Mouse (Mus musculus): ENCODE results near the gene Usp22.
"Not testable (repeated sequence)": the region's sequence is repeated elsewhere in the genome, so short reads cannot be mapped to it uniquely, and the experiment has no call there.

Gene Usp22

DNA sequence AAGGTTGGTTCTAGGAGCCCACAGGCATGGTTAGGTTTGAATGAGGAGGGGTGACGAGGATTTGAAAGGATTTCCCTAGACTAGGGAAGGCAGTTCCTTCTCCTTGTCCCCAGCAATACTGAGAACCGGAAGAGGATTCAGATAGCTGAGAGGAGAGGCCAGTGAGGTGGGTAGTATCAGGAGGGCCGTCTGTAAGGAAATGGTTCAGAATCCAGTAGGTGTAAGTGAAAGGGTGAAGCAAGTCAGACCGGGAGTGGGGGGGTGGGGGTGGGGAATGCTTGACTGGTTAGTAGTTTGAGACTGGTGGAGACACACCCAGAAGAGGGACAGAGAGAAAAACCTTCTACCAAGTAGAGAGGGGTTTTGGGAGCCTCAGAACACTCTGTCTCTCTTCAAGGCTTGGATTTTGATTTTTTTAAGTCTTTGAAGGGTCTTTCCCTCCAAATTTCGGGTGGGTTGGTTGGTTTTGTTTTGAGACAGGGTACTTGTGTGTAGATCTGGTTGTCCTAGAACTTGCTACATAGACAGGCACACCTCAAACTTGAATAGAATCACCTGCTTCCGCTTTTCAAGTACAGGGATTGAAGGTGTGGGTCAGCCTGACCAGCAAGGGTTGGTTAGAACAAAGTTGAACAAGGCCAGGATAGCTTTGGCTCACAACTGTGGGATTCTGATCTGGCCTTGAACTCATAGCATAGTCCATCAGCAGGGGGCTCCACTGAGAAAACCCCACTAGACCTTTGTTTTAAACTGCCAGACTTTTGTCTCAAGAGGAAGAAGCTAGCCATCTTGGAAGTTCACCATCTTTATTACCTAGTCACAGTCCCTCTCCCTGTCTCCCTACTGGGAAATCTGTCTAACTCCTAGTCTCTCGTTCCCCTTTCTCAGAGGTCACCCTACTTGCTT lies 31.0 kb downstream of the Usp22 start:
- DNase-seq (ENCODE audit: low spot score), result no peak

DNA sequence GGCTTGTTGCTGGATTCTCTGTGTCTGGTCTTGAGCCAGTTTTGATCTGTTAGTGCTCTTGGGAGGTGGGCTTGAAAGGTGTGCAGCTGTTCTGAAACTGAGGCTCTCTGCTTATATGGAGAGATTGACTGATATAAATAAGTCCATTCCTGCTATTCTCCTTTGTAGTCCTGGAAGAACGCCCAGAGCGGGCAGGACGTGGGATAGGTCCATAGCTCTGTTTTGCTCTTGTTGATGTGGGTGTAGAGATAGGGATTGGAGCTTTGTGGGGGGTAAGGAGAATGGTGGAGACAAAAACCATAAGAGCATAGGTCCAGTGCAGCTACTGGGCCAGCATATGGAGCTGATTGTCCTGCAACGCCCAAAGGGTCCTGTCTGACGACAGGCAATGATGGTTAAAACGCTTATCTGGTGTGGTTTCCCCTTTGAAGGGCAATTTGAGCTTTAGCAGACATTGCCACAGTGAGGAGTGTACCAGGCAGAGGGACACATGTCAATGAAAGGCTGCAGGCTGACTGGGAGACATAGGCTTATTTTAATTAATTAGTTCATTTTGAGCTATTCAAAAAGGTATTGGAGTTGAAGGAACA lies 31.8 kb downstream of the Usp22 start:
- DNase-seq (ENCODE audit: low spot score), result no peak

DNA sequence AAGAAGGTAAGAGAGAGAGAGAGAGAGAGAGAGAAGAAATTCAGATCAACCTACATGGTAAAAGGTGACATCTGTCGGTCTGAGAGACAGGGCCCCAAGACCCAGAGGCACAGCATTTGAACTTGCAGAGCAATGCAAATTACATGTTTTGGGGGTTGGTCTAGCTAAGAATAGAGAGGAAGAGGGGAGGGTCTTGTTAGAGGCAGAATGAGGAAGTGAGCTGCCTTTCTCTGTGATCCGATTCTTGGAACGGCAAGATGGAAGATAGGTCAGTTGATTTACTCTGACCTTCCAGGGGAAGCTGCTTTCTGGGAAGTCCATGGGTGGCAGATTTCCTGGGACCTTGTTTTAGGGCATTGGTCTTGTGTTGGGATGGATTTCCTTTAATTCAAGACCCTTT lies 32.6 kb downstream of the Usp22 start:
- DNase-seq (ENCODE audit: low spot score), result no peak

DNA sequence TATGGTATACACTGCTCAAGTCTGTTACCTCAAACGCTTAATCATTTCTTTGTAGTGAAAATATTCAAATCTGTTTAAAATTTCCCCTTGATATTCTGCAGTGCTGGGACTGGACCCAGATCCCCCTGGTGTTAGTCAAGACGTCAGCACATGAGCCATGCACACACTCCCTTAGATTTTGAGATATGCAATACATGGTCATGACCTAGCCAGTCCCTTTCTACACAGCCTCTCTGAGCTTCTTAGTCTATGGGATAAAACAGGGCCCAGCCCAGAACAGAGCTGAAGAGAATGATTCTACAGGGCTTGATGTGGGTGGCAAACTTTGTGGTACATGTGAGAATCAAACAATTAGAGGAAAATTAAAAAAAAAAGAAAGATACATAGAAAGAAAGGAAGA lies 33.2 kb downstream of the Usp22 start:
- DNase-seq (ENCODE audit: low spot score), result no peak

DNA sequence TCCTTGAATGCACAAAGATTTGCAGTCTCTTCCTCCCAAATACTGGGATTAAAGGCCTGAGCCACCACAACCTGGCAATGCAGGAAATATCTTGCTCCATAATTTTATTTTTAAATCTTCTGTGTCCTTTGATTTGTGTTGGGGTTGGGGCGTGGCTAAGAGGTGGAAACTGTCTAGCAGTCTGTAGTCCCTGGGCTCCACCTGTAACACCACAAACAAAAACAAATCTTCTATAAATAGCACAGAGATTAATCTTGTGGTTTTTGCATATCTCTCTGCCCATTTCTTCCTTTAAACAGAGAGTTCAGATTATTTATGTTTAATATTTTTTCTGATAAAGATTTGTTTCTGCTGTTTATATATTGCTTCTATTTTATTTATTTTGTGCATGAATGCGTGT lies 41.9 kb downstream of the Usp22 start:
- no peak for DNase-seq (ENCODE audit: low spot score)

DNA sequence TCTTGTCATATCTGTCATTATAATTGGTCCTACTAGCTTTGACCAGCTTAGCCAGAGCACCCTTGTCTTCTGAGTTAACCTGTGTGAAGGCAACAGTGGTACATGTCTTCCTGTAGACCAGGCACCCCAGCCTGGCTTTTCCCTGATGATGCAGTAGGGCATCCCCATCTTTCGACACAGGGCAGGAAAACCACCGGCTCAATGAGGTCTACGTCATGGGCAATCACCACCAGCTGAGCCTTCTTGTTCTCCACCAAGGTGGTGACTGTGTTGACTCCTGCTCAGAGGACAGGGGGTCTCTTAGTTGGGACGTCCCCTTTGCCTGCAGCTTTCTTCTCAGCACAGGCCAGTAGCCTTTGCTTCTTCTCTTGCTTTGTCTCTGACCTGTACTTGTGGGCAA lies 44.2 kb downstream of the Usp22 start:
- DNase-seq (ENCODE audit: low spot score), result not testable (repeated sequence)

DNA sequence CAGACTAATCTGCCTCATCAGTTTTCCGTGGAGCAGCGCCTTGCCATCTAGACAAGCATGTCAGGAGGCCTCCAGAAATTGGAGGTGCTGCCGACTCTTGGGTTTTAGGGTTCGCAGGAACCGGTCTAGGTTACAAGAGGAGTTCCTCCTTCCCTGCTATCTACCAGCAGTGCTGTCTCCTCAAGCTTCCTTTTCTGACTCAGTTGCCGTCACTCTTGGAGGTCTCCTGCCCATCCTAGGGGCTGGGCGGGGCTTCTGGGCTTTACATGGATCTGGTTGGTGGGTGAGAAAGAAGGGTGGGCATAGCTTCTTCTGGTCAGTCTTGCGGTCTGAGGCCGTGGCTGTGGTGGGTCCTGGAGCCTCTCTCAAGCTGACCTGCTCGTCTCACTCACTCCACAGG lies 45.5 kb downstream of the Usp22 start:
- no peak for DNase-seq (ENCODE audit: low spot score)

DNA sequence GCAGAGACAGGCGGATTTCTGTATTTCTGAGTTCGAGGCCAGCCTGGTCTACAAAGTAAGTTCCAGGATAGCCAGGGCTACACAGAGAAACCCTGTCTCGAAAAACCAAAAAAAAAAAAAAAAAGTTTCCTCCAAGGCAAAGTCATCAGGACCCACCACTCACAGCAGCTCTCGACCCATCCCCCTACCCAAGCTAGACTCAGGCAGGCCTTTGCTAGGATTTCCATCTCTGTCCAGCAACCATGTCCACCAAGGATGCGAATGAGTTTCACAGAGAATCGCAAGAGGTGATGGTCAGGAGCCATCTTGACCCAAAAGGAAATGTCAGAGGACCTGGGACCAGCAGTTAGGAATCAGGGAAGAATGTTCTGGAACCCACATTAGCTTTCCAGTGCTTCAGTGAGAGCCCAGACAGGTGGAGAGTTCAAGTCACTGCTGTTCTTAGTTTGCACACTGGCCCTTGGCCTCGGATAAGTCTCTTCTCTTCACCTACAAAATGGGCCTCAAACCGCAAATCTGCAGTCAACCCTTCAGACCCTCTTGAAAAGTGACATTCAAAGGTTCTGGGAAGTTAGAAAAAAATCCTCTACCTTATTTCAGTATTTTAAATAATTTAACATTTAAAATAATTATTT lies 47.3 kb downstream of the Usp22 start:
- no peak for DNase-seq (ENCODE audit: low spot score)

DNA sequence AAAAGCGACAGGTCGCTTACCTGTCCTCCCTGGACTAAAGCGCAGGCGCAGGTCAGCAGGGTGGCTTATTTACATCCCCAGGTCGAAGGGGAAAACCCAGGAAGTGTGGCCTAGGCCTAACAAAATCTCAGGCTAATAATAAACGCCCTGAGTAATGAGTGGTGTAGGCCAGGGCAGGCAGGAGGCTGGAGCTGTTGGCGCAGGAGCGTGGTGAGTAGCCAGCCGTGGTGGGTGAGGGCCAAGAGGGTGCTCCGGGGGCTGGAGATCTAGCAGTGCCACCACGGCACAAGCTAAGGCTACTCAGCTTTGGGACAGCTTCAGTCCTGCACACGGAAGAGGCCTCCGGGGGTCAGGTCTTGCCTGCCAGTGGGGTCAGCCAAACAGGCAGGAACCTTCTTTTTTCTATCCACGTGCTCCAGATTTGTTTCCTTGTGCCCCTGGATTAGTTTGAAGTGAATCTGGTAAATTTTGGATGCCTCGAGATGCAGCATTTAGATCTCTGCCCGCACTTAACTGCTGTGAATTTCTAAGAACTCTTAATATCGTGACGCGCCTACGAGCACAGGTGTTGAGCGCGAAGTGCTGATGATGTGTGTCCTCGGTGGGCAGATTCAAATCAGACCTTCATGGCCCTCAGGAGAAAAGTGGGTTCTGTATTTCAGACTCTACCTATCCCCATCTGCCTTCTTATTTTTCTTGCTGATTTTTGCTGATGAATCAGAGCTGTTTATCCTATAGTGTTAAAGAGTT lies 48.1 kb downstream of the Usp22 start, which contains the start of gene Tnfrsf13b:
Gene Tnfrsf13b, plus strand, starts transcription at position 150 of the 750 bp plus-strand sequence.
- no peak for DNase-seq (ENCODE audit: low spot score)

DNA sequence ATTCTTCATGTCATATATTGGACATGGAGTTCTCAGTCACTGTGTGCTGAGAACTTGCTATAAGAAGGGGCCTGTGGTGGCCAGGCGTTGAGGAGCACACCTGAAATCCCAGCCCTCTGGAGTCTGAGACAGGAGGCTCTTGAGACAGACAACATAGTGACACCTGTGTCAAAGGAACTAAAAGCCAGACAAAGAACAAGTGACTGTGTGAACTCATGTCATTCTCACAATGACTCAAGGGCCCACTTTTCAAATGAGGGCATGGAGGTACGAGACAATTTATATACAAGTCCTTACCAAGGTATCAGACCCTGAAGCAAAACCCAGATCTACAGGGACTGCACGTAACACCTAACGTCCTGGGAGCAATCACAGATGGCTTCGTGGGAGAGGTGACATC lies 48.9 kb downstream of the Usp22 start:
- DNase-seq (ENCODE audit: low spot score), result no peak

DNA sequence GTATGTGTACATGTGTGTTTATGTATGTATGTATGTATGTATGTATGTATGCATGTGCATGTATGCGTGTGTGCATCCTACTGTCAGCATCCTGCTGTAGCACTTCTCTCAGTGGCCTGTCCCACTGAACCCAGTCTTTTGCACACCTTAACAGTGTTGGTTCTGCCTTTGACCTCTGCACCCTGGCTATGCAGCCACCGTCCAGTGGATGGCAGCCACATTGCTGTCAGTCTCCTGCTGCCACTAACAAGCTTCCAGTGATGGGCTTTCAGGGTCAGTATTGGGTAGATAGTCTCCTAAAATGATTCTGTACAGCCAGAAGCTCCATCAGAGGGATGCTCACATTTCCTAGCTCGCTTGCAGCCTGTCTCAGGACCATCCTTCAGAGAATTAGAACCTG lies 51.0 kb downstream of the Usp22 start:
- DNase-seq (ENCODE audit: low spot score), result no peak

DNA sequence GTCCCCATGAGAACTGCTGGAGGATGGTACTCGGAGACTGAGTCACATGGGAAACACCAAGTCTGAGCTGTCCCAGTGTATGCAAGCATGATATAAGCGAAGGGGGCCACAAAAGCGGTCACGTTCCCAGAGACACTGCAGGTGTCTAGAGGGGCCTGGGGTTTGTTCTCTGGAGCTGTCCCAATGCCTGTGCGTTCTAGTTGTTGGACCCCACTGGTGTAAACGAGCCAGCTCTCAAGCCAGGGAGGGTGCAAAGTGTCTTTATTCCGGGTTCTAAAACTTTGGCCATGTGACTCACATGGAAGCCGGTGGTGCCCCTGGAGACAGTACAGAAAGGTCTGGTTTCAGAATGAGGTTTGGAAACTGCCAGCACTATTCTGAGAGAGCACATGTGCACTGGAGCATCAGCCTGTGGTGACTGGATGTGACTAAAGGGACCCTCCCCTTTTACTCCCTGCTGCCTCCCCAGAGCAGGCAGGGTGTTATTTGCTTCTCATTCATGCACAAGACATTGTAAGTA lies 52.0 kb downstream of the Usp22 start:
- no peak for DNase-seq (ENCODE audit: low spot score)

DNA sequence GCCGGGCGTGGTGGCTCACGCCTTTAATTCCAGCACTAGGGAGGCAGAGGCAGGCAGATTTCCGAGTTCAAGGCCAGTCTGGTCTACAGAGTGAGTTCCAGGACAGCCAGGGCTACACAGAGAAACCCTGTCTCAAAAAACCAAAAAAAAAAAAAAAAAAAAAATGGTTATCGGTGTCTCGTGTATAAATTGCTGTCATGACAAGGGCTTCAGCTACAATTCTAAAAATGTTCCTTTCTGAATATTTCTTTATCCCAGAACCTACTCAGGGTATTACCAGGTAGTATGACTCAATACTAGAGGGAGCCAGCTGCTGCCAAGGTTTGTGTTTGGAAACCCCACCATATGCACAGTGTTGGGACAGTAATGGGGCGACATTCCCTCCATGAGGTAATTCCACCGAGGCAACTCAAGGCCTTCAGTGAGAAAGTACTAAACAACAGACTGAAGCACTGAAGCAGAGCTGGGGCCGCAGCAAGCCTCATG lies 52.5 kb downstream of the Usp22 start:
- DNase-seq (ENCODE audit: low spot score), result no peak

DNA sequence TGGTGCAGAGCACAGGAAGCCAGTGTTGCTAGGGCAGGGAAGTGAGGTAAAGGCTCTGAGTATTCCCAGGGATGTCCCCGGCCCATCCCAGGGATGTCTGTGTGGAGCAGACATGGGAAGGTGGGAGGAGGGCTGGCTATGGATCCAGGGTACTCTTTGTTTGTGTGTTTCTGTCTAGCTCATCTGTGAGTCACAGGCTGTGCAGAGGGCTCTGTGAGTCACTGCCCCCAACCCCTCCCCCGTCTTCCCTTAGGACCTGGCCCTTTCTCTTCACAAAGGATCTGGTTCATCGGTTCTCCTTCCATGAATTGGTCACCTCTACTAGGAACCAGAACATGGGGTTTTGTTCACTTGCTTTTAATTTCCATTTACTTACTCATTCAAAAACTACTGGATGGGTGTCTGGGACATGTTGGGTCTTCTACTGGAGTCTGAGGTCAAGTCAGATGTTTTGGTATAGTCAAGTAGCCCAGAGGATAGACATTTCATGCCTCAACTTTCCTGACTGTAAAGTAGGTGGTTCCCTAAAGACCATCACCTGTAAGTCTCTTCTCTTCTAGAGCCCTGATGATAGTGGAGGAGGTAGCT lies 54.8 kb downstream of the Usp22 start:
- DNase-seq (ENCODE audit: low spot score), result no peak

DNA sequence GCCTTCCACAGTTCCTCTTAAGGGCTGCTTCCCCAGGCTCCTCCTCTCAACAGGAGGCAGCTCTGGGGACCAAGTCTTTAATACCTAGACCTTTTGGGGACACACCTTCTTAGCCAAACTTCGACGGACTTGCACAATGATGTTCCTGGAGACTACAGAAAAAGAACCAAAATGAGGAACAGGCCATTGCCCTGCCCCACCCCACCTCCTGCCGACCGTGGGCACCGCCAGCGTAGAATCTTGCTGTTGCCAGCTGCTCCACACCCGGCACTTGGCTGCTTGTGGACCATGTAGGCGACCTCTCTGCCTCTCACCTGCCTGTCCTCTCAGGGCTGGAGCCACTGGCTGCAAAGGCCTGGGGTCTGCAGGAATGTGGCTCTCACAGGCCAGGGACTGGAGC lies 58.6 kb downstream of the Usp22 start:
- no peak for DNase-seq (ENCODE audit: low spot score)

DNA sequence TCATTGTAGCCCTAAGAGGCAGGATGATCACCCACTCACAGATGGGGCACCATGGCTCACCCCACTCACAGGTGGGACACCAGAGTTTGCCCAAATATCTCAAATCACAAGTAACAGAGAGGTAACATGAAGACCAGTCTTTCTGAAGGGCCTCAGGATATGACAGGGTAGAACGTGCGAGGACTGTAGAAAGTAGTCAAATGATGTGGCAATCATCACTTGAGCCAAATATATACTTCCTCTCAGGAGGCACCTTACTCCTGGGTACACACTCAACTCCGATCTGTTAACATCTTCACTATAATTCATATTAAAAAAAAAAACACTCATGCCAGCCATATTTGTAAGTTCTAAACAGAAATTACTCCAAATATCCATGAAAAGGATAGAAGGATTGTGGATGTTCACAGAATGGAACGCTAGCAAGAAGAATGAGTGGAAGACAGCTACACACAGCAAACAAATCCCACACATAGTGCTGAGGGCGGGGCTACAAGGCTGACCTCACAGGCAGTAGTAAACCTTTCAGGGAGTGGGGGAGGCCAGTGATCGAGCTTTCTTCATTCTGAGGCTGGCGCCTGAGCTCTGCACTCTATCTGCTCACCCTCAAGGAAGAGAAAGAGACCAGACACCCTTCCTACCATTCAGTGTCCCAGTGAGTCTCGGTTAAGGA lies 62.4 kb downstream of the Usp22 start:
- DNase-seq (ENCODE audit: low spot score), result no peak

DNA sequence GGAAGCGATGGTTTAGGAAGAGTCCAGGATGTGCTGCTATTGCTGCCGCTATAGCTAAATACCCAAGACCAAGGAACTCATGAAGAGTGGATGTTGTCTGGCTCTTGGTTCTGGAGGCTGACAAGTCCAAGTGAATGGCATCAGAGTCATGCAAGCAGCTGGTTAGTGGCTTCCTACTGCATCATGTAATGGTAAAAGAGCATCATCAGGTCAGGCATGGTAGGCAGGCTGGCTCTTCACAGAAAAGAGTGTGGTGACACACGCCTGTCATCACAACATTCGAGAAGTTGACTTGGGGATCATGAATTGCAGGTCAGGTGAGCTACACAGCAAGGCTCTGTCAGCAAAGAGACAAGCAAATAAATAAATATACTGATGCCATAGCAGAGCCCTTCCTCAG lies 63.4 kb downstream of the Usp22 start:
- no peak for DNase-seq (ENCODE audit: low spot score)

DNA sequence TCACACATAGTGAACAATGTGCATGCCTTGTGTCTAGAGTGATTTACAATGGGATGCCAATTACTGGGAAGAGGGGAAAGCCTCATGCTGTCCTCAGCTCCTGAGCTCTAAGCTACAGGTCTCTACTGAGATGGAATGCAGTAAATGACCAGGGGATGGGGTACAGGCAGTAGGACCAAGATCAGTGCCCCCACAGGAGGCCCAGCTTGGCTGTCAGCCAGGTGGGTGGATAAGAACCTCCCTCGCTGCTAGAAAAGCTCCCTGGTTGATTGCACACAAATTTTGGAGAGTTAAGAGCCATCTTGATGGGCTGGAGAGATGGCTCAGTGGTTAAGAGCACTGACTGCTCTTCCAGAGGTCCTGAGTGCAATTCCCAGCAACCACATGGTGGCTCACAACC lies 63.9 kb downstream of the Usp22 start:
- no peak for DNase-seq (ENCODE audit: low spot score)

DNA sequence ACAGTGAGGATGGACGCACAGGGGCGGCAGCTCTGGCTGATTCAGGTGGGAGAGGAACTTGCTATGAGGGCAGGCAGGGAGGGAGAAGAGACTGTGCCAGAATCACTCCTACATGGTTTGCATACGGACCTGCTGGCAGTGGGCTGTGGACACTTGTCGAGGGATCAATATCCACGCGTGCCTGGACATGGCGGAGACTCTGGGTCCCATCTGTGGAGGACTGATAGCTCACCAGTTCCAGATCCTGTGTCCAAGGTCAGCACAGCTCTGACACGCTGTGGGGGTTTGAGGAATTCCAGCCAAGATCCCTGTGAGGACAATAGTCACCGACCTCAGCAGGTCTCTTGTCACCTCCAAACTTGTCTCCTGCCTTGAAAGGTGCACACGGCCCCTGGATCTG lies 64.7 kb downstream of the Usp22 start:
- no peak for DNase-seq (ENCODE audit: low spot score)

DNA sequence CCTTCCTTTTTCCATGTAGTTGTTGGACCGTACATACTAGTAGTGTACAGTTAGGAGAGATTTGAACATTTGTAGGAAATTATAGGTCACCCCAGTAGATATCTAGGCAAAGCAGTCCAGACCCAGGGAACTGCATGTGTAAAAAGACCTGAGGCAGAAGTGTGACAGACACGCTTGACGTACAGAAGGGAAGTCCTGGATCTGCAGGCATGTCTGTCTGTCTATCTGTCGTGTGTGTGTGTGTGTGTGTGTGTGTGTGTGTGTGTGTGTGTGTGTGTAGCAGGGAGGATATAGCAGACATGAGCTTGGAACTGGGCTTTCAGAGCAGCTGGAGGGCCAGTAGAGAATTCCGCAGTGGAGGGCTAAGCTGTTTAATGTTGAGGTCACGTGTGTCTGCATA lies 65.1 kb downstream of the Usp22 start:
- no peak for DNase-seq (ENCODE audit: low spot score)

DNA sequence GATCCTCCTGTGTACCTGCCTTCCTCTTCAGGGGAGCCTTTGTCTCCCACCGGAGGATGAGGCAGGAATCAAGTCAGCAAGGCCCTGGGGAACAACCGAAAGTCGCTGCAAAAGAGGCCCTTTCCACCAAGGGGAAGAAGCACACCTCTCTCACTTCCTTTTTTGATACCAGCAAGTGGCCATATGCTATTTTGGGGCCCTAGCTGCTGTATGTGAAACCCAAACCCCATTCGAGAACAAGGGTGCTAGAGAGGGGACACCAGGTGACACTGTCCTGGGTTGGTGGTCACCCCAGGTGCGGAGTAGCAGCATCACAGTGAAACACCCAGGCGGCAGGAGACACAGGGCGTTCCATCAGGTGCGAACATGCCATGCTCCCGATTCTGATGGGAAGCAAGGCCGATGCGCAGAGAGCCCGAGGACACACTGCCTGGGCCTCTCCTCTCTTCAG lies 65.9 kb downstream of the Usp22 start:
- no peak for DNase-seq (ENCODE audit: low spot score)

Measured in ovary, adult 18-20 months (tissue).